Mouse (Mus musculus) liver, adult 2 months (tissue): ENCODE data around the gene Abhd13.

Experiments
- CTCF ChIP-seq: fragments of 200-500 bp; IDR thresholded peaks from 2 replicates; pipeline ENCODE4 v1.5.1; 2011; ENCODE audit warnings: low read depth, low read length, control low read depth
- POLR2A ChIP-seq: fragments of 200-500 bp; IDR thresholded peaks from 2 replicates; pipeline ENCODE4 v1.6.1; 2011; ENCODE audit warnings: low read length, control low read depth; ENCODE audit not compliant: insufficient read depth; ENCODE audit errors: extremely low read depth

- TF ChIP-seq CTCF (no peak), POLR2A (no peak)
Measured at GRCm38 (mm10) chr8:9977016-9977415, 491 bp upstream of the Abhd13 start.
